Mouse (Mus musculus) cerebellum, postnatal 36 days (tissue): ENCODE measurements around the gene Kcnd3.
"Not testable (repeated sequence)": the region's sequence is repeated elsewhere in the genome, so short reads cannot be mapped to it uniquely, and the experiment has no call there.

Experiments
- DNase-seq, 2 experiments: peaks; one replicate each; pipeline ENCODE4 v3.0.0; 2021 to 2022; ENCODE audit warnings: mixed read lengths in 2 of 2

Kcnd3 gene

DNA sequence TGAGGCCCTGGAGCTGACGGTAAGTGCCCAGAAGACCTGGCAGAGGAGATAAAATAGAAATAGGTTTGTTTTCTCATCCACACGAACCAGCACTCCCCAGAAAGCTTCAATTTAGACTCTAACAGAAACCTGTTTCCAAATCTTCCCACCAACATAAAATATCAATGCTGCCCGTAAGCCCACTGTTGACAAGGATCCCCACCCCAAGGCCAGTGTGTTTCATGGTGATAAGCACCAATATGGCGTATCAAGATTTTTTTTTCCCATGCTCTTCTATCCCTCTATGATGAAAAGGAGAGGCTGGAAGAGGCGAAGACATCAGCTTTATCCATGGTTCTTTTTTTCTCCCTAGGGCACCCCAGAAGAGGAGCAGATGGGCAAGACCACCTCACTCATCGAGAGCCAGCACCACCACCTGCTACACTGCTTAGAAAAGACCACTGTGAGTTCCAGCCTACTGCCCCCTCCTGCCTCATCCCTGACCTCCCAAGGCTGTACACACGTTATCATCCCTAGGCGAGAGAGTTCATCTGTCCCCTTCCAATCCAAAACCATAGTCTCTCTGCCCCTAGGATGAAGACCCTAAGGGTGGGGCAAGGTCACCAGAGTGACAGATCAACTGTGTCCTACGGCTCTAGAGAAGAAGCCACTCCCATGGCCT, 213.1 kb downstream of the Kcnd3 start:
- no peak for DNase-seq

DNA sequence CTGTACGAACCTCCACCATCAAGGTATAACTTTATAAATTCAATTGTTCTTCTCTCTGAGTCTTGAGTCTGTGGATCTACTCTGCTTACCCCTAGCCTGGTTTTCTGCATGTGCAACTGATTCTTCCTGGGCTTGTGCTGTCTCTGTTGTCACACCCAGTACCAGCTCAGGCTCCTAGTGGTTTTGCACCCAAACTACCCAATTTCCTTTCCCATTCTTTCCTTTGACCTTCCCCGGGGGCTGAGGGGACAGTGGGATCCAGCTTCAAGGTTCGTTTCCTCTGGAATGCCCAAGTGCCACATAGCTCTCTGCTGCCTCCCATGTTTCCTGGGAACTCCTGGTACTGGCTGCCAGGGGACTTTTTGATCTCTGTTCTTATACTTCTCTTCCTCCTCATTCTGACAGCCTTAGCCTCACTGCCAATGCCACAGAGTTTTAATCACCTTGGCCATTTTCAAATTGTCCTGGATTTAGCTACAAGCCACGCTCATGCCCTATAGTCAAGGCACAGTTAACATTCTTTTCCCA, 214.9 kb downstream of the Kcnd3 start:
- no peak for DNase-seq

DNA sequence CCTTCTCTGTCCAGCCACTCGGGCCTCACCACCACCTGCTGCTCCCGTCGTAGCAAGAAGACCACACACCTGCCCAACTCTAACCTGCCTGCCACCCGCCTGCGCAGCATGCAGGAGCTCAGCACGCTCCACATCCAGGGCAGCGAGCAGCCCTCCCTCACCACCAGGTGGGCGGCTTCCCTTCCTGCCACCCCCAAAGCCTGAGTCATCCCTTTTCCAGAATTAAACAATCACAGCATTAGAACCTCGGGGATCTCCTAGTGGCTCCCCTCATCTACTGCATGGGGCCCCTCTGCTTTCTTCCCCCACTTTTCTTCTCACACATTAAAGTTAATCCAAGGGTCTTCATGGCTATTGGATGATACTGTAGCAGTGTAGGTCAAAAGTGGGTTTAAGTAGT, 216.0 kb downstream of the Kcnd3 start:
- DNase-seq: no peak

DNA sequence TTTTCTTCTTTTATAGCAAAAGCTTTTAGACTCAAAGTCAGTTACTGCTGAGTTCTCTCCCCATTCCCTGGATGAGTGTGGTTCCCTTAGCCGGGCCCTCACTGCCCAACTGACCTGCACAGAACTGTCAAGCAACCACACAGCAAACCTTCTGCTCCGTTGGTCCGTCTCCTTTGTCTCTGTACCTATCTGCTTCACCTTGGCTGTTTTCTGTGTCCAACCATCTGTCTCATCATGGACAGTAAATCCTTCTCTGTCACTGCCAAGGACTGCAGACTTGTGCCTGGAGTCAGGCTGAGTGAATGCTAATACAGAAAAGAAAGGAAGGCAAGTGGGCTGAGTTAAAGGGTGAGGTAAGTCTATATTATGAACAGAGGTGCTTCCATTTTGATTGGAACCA, 217.6 kb downstream of the Kcnd3 start:
- DNase-seq: no peak

DNA sequence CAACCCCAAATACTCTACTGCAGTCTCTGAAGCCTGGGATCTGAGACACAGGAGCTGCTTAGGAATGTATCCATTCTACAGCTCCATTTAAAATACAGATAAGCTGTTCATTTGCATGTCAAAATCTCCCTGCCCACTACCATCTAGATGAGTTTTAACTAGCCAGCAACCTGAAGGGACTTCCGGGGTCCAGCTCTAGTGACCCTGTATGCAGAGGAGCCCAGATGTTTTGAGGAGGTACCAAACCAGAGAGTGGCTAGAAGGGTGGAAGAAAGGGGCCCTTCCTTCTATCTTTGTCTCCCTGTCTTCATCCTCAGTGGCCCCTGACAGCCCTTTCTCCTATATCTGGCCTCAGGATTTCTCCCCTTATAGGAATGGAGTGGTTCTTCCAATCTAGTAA, 218.7 kb downstream of the Kcnd3 start:
- DNase-seq: no peak

DNA sequence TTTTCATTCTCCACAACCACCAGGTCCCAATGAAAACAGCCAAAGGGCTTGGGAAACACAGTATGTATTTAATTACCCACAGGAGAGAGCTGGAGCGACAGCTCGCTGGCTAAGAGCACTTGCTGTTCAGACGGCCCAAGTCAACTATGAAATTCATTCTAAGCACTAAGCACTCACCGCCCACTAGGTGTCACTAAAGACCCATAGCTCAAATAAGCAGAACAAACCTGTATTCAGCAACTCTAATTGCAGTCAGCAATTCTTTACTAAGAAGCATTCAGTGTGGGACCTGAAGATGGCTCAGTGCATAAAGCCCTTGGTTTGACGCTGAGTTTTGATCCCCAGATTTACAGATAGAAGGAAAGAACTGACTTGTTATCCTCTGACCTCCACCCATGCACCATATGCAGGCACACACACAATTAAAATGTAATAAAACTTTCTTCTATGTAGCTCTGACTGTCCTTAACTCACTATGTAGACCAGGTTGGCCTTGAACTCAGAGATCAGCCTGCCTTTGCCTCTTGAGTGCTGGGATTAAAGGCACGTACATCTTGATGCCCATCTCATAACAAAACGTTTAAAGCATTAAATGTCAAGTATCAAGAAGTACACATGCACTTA, 222.6 kb downstream of the Kcnd3 start:
- DNase-seq: peak; percentile 54 to 77

DNA sequence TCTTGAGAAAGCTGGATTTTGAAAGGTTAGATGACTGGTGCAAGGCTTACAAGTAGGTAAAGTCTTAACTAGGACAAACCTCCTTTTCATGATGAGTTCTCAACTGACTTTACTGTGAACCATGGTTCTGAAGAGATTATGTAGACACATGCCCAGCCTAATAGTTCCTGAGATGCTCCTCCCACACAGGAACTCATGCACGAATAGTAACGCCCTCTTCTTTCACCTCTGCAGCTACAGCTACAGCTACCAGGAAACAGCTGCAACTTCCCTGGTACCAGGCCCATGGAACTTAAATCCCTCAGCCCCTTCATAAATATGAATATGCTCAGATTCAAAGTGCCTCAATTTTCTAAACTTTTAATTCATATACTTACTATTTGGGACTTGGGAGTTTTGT, 223.8 kb downstream of the Kcnd3 start:
- DNase-seq: no peak

DNA sequence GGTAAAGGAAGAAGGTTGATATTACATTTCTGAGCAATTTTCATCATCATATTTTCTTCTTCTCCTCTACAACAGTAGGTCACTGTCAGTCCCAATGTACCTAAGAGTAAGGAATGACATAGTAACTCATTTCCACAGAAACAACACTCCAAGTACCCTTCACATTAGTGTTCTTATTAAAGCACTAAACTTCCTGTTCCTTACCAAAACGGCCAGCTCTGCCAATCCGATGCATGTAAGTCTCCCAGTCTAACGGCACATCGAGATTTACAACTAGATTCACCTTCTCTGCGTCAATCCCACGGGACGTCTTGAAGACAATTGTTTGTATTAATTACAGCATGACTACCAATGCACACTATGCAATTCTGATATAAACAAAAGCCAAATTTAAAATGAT, 228.2 kb downstream of the Kcnd3 start:
- DNase-seq: no peak

DNA sequence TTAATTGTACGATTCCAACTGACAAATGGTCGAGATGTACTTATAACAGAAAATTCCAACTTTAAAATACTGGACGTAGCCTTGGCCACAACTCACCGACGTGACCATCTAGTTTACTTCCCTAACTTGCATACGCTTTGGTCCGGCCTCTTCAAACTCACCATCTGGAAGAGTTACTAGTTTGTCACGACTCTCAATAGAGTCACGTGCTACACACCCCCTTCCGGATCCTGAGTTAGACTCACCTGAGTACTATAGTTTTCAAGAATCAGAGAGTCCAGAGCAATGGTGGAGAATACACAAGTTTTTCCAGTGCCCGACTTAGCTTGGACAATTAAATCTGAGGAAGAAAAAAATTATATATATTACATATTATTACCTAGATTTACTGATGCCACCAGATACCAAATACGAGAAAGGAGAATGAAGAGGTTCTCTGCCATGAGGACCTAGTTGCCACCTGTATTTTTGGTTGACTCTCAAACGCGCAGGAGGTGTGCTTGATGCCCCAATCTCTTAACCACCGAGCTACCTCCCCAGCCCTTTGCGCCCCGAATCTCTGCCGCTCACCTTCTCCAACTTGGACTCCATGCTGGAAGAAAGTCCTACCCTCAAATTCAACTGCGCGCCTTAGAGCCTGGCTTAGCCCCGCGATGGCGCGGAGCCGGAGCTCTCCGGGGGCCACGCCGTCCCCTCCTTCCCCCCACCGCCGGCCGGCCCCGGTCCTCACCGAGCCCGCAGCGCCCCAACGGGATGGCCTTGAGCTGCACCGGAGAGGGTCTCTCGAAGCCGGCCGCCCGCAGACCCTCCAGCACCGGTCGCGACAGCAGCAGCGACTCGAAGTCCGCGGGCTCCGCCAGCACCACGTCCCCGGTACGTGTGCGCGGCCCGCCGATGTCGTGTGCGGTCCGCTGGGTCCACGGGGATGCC, 234.5 kb downstream of the Kcnd3 start:
- DNase-seq: no peak

DNA sequence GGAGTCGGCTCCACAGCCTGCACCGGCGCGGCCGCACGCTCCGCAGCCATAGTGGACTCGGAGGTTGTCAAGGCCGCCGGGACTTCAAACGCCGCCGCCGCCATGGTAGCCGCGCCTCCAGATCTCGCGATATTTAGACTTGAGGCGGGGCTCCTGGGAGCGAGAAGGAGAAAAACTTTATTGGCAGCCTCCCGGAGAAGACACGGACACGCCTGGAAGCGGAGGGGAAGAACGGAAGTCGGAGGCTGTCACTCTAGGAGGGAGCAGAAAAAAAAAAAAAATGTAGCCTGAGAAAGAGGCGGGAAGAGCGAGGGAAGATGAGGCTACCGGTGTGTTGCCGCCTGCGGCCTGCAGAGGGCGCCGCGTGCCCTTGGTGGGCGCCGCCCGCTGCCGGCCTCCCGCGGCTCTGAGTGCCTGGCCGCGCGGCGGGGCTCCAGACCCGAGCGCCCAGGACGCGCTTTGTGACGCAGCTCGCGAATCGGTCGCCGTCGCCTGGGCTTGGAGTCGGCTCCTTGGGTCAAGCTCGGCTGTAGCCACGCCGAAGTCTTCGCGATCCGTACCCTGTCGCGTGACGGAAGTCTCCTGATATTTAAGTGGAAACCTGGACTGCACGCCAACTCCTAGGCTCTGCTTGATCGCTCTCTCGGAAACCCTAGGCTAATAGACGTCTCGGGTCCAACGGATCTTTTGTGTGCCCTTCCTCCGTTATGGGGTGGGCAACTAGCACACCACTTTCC, 235.4 kb downstream of the Kcnd3 start, which contains the start of gene Ddx20:
Gene Ddx20 (minus strand): TSS at position 251 of the 737 bp plus-strand sequence.
- DNase-seq: peak; percentile 89 to 90

DNA sequence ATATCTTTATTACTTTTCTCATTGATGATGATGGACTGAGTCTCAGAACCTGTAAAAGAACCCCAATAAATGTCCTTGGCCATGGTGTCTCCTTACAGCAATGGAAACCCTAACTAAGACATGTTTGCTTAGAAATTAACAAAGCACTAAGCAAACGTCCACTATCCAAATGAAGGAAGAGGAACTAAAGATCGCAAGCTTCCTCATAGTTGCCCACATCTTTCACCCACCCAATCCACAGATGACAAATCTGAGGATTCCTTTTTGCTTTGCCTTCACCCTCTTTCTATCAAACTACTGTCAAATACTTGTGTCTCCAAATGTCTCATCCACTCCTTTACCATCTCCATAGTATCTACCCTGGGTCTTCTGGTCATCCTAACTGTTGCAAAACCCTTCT, 236.4 kb downstream of the Kcnd3 start:
- DNase-seq: no peak

DNA sequence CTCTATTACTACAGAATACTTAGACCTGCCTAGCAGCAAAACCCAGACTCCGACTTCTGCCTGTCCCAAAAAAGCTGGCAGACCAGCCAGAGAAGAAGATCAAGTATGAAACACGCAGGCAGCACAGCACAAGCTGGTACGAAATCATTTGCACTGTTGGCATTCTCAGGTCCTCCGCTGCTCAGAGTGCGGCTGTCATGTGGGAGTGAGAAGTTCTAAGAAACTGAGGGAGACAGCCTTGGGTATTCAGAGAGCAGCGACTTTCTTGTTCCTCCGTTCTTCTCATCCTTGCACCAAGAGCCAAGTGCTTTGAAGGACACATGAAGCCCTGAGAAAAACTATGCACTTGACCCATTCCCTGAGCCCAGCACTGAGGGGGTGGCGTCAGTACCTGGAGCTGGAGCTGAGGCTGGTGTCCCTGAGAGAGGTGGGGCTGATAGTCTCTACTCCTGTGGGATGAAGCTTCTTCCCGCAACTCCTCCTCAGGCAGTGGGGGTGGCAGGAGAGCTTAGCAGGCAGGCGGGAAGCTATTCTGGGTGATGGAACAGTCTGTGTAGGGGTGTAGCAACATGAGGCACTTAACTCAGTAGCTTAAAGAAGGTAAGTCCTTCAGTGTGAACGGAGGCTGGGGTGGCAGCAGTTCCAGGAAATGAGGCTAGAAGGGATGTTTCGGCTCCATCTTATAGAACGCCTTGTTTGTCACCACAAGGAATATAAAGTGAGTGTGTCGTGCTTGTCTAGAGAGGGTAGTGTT, 241.4 kb downstream of the Kcnd3 start:
- no peak for DNase-seq

DNA sequence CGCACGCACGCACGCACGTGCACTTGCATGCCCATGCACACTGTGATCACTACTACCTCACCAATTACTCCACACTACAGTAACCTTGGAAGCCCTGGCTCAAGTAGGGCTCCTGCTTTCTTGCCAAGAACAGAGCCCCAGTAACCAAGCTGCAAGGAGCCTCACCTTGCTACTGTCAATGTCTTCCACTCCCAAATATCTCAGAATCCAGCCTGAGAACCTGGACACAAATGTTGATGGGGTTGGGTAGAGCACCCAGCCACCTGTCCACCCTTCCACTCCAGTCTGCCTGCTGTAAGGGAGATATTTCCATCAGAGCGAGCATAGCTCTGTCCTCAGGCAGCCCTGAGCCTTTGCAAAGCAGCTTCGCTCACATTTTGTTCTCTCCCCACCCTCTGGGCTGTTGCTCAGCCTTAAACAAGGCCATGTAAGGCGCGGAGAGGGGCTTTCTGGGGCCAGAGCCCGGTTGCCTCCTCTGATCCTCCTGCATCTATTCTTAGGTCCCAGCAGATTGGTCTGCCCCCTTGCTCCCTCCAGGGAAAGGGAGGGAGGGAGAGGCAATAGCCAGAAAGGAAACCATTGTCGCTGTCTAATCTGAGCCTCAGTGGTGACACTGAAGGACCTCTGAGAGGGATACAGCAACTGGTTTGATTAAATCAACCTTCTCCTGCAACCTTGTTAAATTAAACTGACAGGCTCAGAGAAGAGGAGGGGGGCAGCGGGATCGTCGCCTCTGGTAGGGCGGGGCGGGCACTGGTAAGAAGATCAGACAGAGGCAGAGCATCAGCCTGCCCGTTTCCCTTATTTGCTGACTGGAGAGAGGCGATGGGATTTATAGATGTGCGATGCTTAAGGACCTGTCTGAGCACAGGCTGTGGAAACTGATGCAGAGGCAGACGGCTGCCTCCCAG, 243.6 kb downstream of the Kcnd3 start:
- peak; percentile 62 to 67 for DNase-seq

DNA sequence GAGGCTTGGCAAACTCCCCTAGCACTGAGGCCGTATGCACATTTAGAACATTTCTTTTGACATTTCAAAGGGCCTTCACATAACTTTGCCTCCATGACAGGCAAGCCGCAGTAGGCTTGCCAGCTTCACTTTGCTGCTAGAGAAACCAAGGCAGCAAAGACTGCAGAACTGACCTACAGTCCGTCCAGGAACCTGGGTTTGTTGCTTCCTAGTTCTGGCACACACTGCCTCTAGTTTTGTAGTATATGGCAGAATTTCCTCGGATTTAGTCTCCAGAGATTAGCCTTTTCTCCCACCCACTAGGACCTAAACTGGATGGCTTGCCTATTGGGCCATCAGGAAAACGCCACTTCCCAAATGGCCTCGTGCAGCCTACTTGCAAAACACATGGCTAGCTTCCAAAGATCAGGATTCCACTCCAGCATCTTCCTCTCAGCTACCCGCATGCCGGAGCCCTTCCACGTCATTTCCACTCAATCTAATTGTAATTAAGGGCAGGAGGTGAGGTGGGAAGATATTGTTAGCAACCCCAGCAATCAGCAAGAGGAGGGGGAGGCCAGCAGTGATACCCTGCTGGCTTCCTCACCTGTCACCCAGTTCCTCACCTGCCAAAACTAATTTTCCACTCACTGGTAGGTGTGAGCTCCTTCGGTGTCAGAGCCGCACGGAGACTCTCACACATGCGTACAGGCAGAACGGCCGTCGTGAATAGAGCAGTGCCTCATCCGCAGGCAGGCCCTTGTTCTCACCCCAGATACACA, 244.4 kb downstream of the Kcnd3 start:
- DNase-seq: peak; percentile 39 to 51

DNA sequence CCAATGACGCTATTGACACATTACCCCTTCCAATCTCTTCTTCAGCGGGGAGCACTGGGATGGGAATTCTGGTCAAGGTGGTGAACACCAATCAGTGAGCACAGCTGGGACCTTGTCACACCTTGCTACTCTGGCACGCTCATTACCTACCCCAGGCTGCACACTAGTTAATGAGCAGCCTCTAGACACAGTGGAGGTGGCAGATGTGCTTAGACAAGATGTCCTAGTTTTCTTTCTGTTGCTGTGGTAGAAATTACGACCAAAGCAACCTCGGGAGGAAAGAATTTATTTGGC, 245.0 kb downstream of the Kcnd3 start:
- DNase-seq: no peak

DNA sequence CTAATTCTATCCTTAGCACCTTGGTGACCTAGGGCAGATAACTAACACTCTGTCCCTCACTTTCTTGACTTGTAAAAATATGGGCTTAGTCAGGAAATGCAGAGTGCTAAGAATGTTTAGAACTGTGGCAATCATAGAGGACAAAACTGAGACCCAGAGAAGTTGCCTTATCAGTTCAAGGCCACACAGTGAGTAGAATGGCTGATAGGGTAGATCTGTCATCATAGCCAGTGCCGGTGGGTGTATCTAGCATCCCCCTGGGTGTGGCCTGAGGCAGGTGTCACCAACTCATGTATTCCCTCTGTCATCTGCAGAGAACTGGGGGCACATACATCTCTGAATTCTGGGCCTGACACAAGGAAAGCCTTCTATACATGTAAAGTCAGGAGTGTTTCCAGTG, 246.2 kb downstream of the Kcnd3 start:
- no peak for DNase-seq

DNA sequence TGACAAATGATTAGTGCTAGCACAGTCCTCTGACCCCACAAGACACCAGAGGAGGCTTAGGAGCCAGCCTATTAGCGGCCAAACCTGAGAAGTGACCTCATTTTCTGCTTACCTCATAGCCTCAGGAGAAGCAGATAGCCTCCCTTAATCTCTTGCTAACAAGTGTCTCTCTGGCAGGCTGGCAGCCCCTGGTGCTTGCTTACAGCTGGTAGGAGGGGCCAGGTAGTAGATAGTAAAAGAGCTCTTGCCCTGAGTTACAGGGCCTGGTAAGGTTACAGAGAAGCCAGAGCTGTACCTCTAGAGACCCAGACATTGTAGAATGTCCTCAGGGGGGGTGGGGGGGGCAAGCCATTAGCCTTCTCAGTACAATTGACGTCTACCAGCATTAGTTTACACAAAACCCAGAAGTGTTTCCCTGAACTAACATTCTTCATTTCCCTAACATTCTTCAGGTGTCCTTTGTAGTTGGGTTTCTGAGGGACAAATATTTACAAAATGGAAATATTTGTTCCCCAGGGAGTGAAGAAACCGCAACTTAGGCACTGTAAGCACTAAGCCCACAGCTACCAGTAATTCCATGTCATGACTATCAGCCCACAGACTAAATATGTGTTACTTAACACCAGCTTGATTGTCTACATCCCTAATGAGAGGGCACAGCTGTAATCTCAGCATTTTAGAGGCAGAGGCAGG, 247.3 kb downstream of the Kcnd3 start:
- DNase-seq: no peak

DNA sequence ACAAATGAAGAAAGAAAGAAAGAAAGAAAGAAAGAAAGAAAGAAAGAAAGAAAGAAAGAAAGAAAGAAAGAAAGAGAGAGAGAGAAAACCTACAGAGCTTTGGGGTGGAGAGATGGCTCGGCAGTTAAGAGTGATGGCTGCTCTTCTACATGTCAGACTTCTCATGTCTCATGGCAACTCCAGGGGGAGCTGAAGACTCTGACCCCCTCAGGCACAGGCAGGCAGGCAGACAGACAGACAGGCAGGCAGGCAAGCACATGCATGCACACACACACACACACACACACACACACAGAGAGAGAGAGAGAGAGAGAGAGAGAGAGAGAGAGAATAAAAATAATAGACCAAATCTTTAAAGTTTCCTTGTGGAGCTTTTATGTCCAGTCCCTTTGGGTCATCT, 248.7 kb downstream of the Kcnd3 start:
- DNase-seq: not testable (repeated sequence)

DNA sequence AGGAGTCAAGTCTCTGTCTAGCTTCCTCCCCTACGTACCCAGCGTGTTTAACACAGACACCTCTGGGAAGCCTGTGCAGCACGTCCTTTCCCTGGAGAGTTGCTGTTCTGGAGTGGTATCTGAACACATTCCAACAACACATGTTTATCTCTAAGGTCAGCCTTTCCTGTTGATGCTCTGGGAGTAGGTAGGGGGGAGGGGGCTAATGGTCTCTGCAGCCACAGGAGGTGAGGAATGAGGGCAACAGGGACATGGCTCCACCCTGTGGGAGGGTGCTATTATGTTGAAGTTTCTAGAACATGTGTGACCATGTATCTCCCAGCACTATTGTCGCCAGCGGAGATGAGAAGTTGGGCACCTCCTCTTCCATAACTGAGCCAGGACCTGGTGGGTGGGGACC, 249.3 kb downstream of the Kcnd3 start:
- no peak for DNase-seq

DNA sequence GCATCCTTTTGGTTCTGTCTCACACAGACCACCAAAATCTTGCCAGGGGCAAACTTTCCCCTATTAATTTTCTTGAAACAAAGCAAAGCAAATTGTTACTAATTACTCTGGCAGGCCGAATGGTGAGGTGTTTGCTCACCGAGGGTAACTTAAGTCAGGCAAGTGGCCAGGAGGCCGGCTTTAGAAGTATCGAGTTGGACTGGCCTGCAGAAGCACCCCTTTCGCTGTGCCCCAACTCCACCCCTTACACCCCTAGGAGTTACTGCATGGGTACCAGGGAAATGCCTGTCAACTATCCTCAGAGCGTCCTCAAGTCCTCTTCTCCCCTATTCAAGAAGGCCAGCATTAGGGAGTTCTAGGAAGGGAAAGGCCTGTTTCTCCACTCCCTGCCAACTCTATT, 251.4 kb downstream of the Kcnd3 start:
- no peak for DNase-seq
